Mouse (Mus musculus): ENCODE measurements around the gene Prrc2a. TPM values are rescaled to one million over a fixed set of nuclear protein-coding genes. Genes with fewer than 3 reads are reported as not detected.

Prrc2a gene
- polyA plus RNA-seq, 1 experiment from 2014 or later = 166 TPM

GRCm38 (mm10) chr17:35101161-35101560 is 63.5 kb downstream of the Prrc2a start:
- ATAC-seq (ENCODE audit: low FRiP score, low TSS enrichment) = no peak
- peak overlapping the region; percentile 54 for H3K27ac ChIP-seq (ENCODE audit: low read length)
- peaks cover 39% of the 10 kb centered on the region for H3K4me1 ChIP-seq (ENCODE audit: insufficient read depth, low read length)
- WGBS = 68% methylated on average over 11 of the region's 11 CpGs
- no peak overlapping the region for H3K4me2 ChIP-seq (replicated peaks; ENCODE audit: low read depth, low read length)
- no peaks in the 10 kb centered on the region for H3K27me3 ChIP-seq (ENCODE audit: insufficient read depth, low read length)
- H3K9ac ChIP-seq (replicated peaks; ENCODE audit: low read length) = no peak overlapping the region
- peaks cover 60% of the 10 kb centered on the region for H3K36me3 ChIP-seq (ENCODE audit: insufficient read depth, low read length)
- no peaks in the 10 kb centered on the region for H3K9me3 ChIP-seq (ENCODE audit: low read length)
- H3K4me3 ChIP-seq (ENCODE audit: low read length) = no peak overlapping the region

GRCm38 (mm10) chr17:35100196-35100765 is 64.4 kb downstream of the Prrc2a start:
- H3K9ac ChIP-seq (replicated peaks; ENCODE audit: low read length) = no peak overlapping the region
- H3K9me3 ChIP-seq (ENCODE audit: low read length) = no peaks in the 10 kb centered on the region
- peaks cover 65% of the 10 kb centered on the region for H3K36me3 ChIP-seq (ENCODE audit: insufficient read depth, low read length)
- H3K27me3 ChIP-seq (ENCODE audit: insufficient read depth, low read length) = no peaks in the 10 kb centered on the region
- 48% methylated on average over 10 of the region's 10 CpGs for WGBS
- peak overlapping the region; percentile 31; the same call in 1 of the 2 replicates for H3K27ac ChIP-seq (ENCODE audit: low read length)
- peak; percentile 40 for ATAC-seq (ENCODE audit: low FRiP score, low TSS enrichment)
- peaks cover 34% of the 10 kb centered on the region for H3K4me1 ChIP-seq (ENCODE audit: insufficient read depth, low read length)
- H3K4me2 ChIP-seq (replicated peaks; ENCODE audit: low read depth, low read length) = no peak overlapping the region
- H3K4me3 ChIP-seq (ENCODE audit: low read length) = no peak overlapping the region

Small RNA genes within 50 kb of the gene (microRNA-seq; reads per million reads assigned to microRNA genes)
- gene Mir6973a = not detected
- gene Mir6974 = not detected

Other genes with a start within 250 kb of the Prrc2a start
- 50.0 and 54.1 TPM in 2 replicates for gene Neu1, start 233.6 kb downstream of the Prrc2a start, polyA plus RNA-seq (2015; fragmentation: Nextera tagmentation; extraction: Ambion mirVana)
- gene Hspa1b, start 205.7 kb downstream of the Prrc2a start, polyA plus RNA-seq (2015; fragmentation: Nextera tagmentation; extraction: Ambion mirVana) = 0.76 and 0.80 TPM in 2 replicates
- gene Gm20481, start 195.0 kb downstream of the Prrc2a start, polyA plus RNA-seq (2015; fragmentation: Nextera tagmentation; extraction: Ambion mirVana) = not detected in 2 replicates
- 11.2 and 13.4 TPM in 2 replicates for gene Hspa1a, start 192.7 kb downstream of the Prrc2a start, polyA plus RNA-seq (2015; fragmentation: Nextera tagmentation; extraction: Ambion mirVana)
- 1.0 and 1.3 TPM in 2 replicates for gene Hspa1l, start 192.2 kb downstream of the Prrc2a start, polyA plus RNA-seq (2015; fragmentation: Nextera tagmentation; extraction: Ambion mirVana)
- gene Lsm2, start 183.0 kb downstream of the Prrc2a start, polyA plus RNA-seq (2015; fragmentation: Nextera tagmentation; extraction: Ambion mirVana) = 206 and 230 TPM in 2 replicates
- gene Vars, start 163.9 kb downstream of the Prrc2a start, polyA plus RNA-seq (2015; fragmentation: Nextera tagmentation; extraction: Ambion mirVana) = 132 and 137 TPM in 2 replicates
- 0.21 and 0.31 TPM in 2 replicates for gene Vwa7, start 148.3 kb downstream of the Prrc2a start, polyA plus RNA-seq (2015; fragmentation: Nextera tagmentation; extraction: Ambion mirVana)
- 5.7 and 7.1 TPM in 2 replicates for gene Sapcd1, start 136.9 kb downstream of the Prrc2a start, polyA plus RNA-seq (2015; fragmentation: Nextera tagmentation; extraction: Ambion mirVana)
- 4.5 and 6.9 TPM in 2 replicates for gene Msh5, start 118.2 kb downstream of the Prrc2a start, polyA plus RNA-seq (2015; fragmentation: Nextera tagmentation; extraction: Ambion mirVana)
- gene Clic1, start 114.9 kb downstream of the Prrc2a start, polyA plus RNA-seq (2015; fragmentation: Nextera tagmentation; extraction: Ambion mirVana) = 341 and 345 TPM in 2 replicates
- 375 and 376 TPM in 2 replicates for gene Ddah2, start 105.9 kb downstream of the Prrc2a start, polyA plus RNA-seq (2015; fragmentation: Nextera tagmentation; extraction: Ambion mirVana)
- not detected in 2 replicates for gene Ly6g6c, start 99.5 kb downstream of the Prrc2a start, polyA plus RNA-seq (2015; fragmentation: Nextera tagmentation; extraction: Ambion mirVana)
- gene Mpig6b, start 98.7 kb downstream of the Prrc2a start, polyA plus RNA-seq (2015; fragmentation: Nextera tagmentation; extraction: Ambion mirVana) = 0.49 and 0.52 TPM in 2 replicates
- gene Ly6g6e, start 88.0 kb downstream of the Prrc2a start, polyA plus RNA-seq (2015; fragmentation: Nextera tagmentation; extraction: Ambion mirVana) = 1.1 and 2.0 TPM in 2 replicates
- 4.4 and 4.6 TPM in 2 replicates for gene Ly6g6d, start 86.8 kb downstream of the Prrc2a start, polyA plus RNA-seq (2015; fragmentation: Nextera tagmentation; extraction: Ambion mirVana)
- 0.26 TPM in 1 of 2 replicates, not detected in the other for gene Ly6g6f, start 79.3 kb downstream of the Prrc2a start, polyA plus RNA-seq (2015; fragmentation: Nextera tagmentation; extraction: Ambion mirVana)
- 115 and 118 TPM in 2 replicates for gene Abhd16a, start 75.6 kb downstream of the Prrc2a start, polyA plus RNA-seq (2015; fragmentation: Nextera tagmentation; extraction: Ambion mirVana)
- not detected in 2 replicates for gene Ly6g5c, start 56.6 kb downstream of the Prrc2a start, polyA plus RNA-seq (2015; fragmentation: Nextera tagmentation; extraction: Ambion mirVana)
- 0.89 and 1.5 TPM in 2 replicates for gene Ly6g5b, start 49.5 kb downstream of the Prrc2a start, polyA plus RNA-seq (2015; fragmentation: Nextera tagmentation; extraction: Ambion mirVana)
- 22.3 and 23.7 TPM in 2 replicates for gene Gpank1, start 43.4 kb downstream of the Prrc2a start, polyA plus RNA-seq (2015; fragmentation: Nextera tagmentation; extraction: Ambion mirVana)
- gene Csnk2b, start 42.8 kb downstream of the Prrc2a start, polyA plus RNA-seq (2015; fragmentation: Nextera tagmentation; extraction: Ambion mirVana) = 293 and 308 TPM in 2 replicates
- gene D17H6S53E, start 38.5 kb downstream of the Prrc2a start, polyA plus RNA-seq (2015; fragmentation: Nextera tagmentation; extraction: Ambion mirVana) = 8.5 and 12.0 TPM in 2 replicates
- 22.2 and 27.5 TPM in 2 replicates for gene Apom, start 32.8 kb downstream of the Prrc2a start, polyA plus RNA-seq (2015; fragmentation: Nextera tagmentation; extraction: Ambion mirVana)
- gene Bag6, start 29.7 kb downstream of the Prrc2a start, polyA plus RNA-seq (2015; fragmentation: Nextera tagmentation; extraction: Ambion mirVana) = 56.4 TPM in 2 replicates
- 8.3 and 9.2 TPM in 2 replicates for gene Aif1, start 11.2 kb upstream of the Prrc2a start, polyA plus RNA-seq (2015; fragmentation: Nextera tagmentation; extraction: Ambion mirVana)
- 10.7 and 12.8 TPM in 2 replicates for gene Lst1, start 23.5 kb upstream of the Prrc2a start, polyA plus RNA-seq (2015; fragmentation: Nextera tagmentation; extraction: Ambion mirVana)
- gene Ltb, start 29.5 kb upstream of the Prrc2a start, polyA plus RNA-seq (2015; fragmentation: Nextera tagmentation; extraction: Ambion mirVana) = 0.66 and 1.2 TPM in 2 replicates
- 0.15 and 0.28 TPM in 2 replicates for gene Tnf, start 37.1 kb upstream of the Prrc2a start, polyA plus RNA-seq (2015; fragmentation: Nextera tagmentation; extraction: Ambion mirVana)
- 0.13 TPM in 1 of 2 replicates, not detected in the other for gene Lta, start 40.5 kb upstream of the Prrc2a start, polyA plus RNA-seq (2015; fragmentation: Nextera tagmentation; extraction: Ambion mirVana)
- gene Gm16181, start 55.9 kb upstream of the Prrc2a start, polyA plus RNA-seq (2015; fragmentation: Nextera tagmentation; extraction: Ambion mirVana) = 0.56 and 0.62 TPM in 2 replicates
- gene Atp6v1g2, start 68.8 kb upstream of the Prrc2a start, polyA plus RNA-seq (2015; fragmentation: Nextera tagmentation; extraction: Ambion mirVana) = 5.8 and 8.5 TPM in 2 replicates
- gene Nfkbil1, start 70.9 kb upstream of the Prrc2a start, polyA plus RNA-seq (2015; fragmentation: Nextera tagmentation; extraction: Ambion mirVana) = 11.6 TPM in 2 replicates
- 553 and 556 TPM in 2 replicates for gene Ddx39b, start 76.8 kb upstream of the Prrc2a start, polyA plus RNA-seq (2015; fragmentation: Nextera tagmentation; extraction: Ambion mirVana)
- gene H2-D1, start 97.8 kb upstream of the Prrc2a start, polyA plus RNA-seq (2015; fragmentation: Nextera tagmentation; extraction: Ambion mirVana) = 73.6 and 87.2 TPM in 2 replicates
- gene H2-Q1, start 155.5 kb upstream of the Prrc2a start, polyA plus RNA-seq (2015; fragmentation: Nextera tagmentation; extraction: Ambion mirVana) = not detected in 2 replicates
- 0.42 and 0.82 TPM in 2 replicates for gene H2-Q2, start 177.3 kb upstream of the Prrc2a start, polyA plus RNA-seq (2015; fragmentation: Nextera tagmentation; extraction: Ambion mirVana)
- 4.3 and 4.4 TPM in 2 replicates for gene H2-Q4, start 214.7 kb upstream of the Prrc2a start, polyA plus RNA-seq (2015; fragmentation: Nextera tagmentation; extraction: Ambion mirVana)

Measured in kidney, embryonic 16.5 days (tissue).